Mouse (Mus musculus) megakaryocyte, embryonic 14.5 days (primary cell): ENCODE measurements around the gene Xirp1.

Source experiments
- FLI1 ChIP-seq: IDR thresholded peaks from 2 replicates; pipeline ENCODE4 v1.6.1; 2012; ENCODE audit warnings: low read length, inconsistent platforms, mixed read lengths
- GATA1 ChIP-seq: IDR thresholded peaks from 3 replicates; pipeline ENCODE4 v1.6.1; 2012; ENCODE audit warnings: mixed read lengths, low read length, inconsistent platforms, borderline replicate concordance

GRCm38 (mm10) chr9:119988304-119988703 lies 35.1 kb downstream of the Xirp1 start:
- TF ChIP-seq FLI1 (no peak), GATA1 (no peak)
